Mouse (Mus musculus): Measurements from ENCODE around the gene Ctrc.
"Not testable (repeated sequence)": the region's sequence is repeated elsewhere in the genome, so short reads cannot be mapped to it uniquely, and the experiment has no call there.

The Ctrc gene

DNA sequence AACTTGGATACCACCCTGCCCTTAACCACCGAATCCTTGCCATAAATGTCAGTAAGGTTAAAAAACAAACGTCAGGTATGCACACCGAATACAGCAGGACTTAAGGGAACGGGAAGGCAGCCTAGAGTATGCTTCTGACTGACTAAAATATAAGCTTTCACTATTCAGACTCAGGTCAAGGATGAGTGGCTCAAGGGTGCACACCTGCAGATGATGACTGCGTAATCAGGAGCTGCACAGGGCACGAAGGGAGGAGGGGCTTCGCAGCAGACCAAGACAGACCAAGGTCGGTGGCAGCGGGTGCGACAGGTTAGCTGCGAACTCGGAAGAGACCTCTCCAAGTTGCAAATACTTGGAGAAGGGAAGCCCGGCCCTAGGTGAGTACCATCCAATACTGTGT is 60.0 kb downstream of the Ctrc start:
- no peak for DNase-seq (ENCODE audit: low spot score)

- DNase-seq (ENCODE audit: low spot score) = no peak
Measured at GRCm38 (mm10) chr4:141784835-141785234, 61.3 kb downstream of the Ctrc start.

DNA sequence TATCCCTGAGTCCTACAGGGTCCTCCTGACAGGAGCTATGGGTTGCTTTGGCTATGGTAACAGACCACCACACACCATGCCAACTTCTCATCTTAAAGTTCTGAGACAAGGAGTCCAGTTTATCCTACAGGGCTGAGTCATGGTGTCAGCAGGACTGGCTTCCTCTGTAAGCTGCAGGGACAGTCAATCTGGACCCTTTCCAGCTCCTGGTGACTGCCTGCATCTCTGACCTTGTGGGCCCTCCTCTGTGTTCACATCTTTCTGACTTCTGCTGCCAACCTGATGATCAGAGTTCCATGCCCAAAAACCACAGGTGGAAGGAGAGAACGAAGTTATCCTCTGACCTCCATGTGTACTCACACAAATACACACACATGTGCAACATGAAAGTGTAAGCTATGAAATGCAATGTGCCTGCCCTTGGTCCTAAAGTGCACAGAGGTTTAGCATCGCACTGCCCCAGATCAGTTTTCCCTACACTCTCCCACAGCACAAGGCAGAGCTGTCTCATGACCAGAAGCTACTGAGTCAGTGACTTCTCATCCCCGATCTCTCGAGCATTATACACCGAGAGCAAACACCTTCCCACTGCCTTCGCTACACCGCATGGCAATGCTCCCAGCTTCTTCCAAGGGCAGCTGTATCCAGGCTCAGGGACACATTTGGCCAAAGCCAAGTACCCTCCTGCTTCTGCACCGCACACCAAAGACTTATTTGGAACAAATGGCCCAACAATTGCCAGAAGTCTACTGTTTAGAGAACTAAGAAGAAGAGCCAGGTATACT is 64.8 kb downstream of the Ctrc start:
- no peak for DNase-seq (ENCODE audit: low spot score)

- no peak for DNase-seq (ENCODE audit: low spot score)
Measured at GRCm38 (mm10) chr4:141779828-141780227, 66.3 kb downstream of the Ctrc start.

DNA sequence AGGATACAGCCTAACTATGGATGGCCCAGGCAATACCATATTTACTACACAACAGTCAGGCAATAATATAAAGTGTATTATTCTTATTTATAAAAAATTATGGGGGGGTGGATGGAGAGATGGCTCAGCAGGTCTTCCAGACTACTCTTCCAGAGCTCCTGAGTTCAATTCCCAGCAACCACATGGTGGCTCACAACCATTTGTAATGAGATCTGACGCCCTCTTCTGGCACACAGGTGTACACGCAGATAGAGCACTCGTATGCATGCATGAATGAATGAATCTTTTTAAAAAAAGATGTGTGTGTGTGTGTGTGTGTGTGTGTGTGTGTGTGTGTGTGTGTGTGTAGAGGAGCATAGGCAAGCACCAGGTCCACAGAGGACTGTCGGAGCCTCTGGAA is 73.1 kb downstream of the Ctrc start:
- not testable (repeated sequence) for DNase-seq (ENCODE audit: low spot score)

- no peak for DNase-seq (ENCODE audit: low spot score)
Measured at GRCm38 (mm10) chr4:141771823-141772222, 74.3 kb downstream of the Ctrc start.

DNA sequence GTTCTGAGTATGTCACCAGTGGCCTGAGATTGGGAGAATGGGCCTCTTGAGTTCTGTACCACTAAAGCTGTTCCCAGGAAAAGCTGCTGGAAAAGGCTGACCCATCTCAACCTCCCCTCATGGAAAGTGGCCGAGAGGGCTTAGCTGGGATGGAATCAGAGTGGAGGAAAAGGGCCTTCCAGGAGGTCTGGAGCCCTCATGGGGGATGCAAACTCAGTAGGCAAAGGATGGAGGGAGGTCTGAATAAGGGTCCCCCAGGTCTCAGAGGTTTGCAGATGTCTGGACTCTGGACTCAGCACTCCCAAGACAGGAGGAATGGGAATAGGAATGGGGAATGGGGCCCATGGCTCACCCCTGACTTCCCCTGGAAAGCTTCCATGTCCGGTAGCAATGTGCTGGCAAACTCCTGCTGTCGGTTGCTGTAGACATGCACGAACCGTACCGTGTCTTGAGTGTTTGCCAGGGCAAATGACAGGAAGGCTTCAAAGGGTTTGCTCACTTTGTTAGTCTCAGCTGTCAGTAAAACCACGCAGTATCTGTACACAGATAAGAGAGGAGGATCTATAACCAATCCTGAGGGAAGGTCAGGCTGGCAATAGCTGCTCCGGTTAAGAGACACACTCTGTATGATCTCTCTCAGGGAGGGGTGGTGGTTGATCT is 76.5 kb downstream of the Ctrc start:
- no peak for DNase-seq (ENCODE audit: low spot score)

DNA sequence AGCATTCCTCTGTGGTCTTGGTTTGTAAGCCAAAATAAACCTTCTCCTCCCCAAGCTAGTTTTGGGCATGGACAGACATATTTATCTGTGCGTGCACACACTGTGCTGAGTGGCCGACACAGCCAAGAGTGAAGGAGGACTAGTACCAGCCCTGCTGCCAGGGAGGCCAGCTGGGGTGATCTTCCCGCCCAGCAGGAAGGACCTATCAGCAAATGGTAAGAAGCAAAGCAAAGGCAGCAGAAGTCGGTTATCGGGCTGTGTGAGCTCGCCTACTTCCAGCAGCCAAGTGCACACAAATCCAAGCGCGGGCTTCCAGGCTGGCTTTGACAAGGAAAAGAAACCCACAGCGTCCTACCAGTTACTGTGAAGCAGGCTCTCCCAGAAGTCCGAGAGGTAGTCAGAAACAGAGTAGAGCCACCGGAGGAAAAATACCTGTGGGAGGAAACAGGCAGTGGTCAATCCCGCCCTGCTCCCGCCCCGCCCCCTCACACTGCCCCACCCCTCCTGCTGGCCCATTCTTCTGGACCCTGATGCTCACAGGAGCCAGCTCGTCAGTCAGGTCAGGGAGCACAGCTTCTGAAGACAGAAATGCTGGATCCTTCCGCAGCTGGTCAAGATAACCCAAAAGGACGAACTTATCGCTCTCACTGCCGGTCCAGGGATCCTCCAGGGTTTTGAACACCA is 78.7 kb downstream of the Ctrc start:
- DNase-seq (ENCODE audit: low spot score) = no peak

- no peak for DNase-seq (ENCODE audit: low spot score)
Measured at GRCm38 (mm10) chr4:141766668-141767352, 79.3 kb downstream of the Ctrc start.

GRCm38 (mm10) chr4:141766316-141766667 is 79.9 kb downstream of the Ctrc start:
- DNase-seq (ENCODE audit: low spot score) = no peak

DNA sequence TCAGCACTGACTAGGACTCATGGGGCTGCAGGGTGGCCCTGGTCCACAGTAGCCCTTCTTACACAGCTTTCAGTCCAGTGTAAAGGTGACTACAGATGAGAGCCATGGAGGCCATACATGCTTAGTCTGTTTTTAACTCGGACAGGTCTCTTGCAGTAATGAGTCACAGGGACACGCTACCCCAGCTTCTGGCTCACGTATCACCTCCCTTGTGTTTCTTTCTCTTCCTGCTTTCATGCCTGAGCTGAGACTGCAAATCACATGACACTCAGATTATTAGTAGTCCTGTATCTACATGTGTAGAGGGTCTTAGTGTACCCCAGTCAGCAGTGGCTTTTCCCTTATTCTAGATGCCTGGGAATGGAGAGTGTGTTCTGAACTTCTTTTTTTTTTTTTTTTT is 81.2 kb downstream of the Ctrc start:
- no peak for DNase-seq (ENCODE audit: low spot score)
